Mouse (Mus musculus) kidney, embryonic 15.5 days (tissue): ENCODE data around the gene Fras1. TPM values are rescaled to one million over a fixed set of nuclear protein-coding genes. Genes with fewer than 3 reads are reported as not detected.
A peak's percentile ranks its signal among the peaks of the same experiment; 100 is the strongest.

ENCODE experiments used
- ATAC-seq: fragments of 200-750 bp; cut with Nextera tagmentation; replicated peaks from 2 replicates; pipeline ENCODE4 v1.8.0; 2017; ENCODE audit warnings: moderate TSS enrichment; ENCODE audit not compliant: low FRiP score
- H3K27ac ChIP-seq: fragments of 300-500 bp; sonication (generic); 2 replicates; pipeline ENCODE4 v1.5.1; 2015; ENCODE audit warnings: mild to moderate bottlenecking, inconsistent platforms
- H3K27me3 ChIP-seq: fragments of 300-500 bp; sonication (generic); 2 replicates; pipeline ENCODE4 v1.6.1; 2015; ENCODE audit warnings: inconsistent platforms
- H3K36me3 ChIP-seq: fragments of 300-500 bp; sonication (generic); 2 replicates; pipeline ENCODE4 v1.6.1; 2015; ENCODE audit warnings: inconsistent platforms
- H3K4me1 ChIP-seq: fragments of 300-500 bp; sonication (generic); 2 replicates; pipeline ENCODE4 v1.6.1; 2015; ENCODE audit warnings: inconsistent platforms
- H3K4me2 ChIP-seq: fragments of 300-500 bp; sonication (generic); 2 replicates; pipeline ENCODE4 v1.6.1; 2015; ENCODE audit warnings: moderate library complexity, mild to moderate bottlenecking, inconsistent platforms
- H3K4me3 ChIP-seq: fragments of 300-500 bp; sonication (generic); replicated peaks from 2 replicates; pipeline ENCODE4 v1.5.1; 2015; ENCODE audit warnings: mild to moderate bottlenecking, inconsistent platforms
- H3K9ac ChIP-seq: fragments of 300-500 bp; sonication (generic); 2 replicates; pipeline ENCODE4 v1.6.1; 2015; ENCODE audit warnings: mild to moderate bottlenecking, inconsistent platforms
- H3K9me3 ChIP-seq: fragments of 300-500 bp; sonication (generic); replicated peaks from 2 replicates; pipeline ENCODE4 v1.6.1; 2016; ENCODE audit warnings: inconsistent platforms
- WGBS: fragments of 180-500 bp; shearing (Covaris S2); methylation state at CpG from one replicate; pipeline ENCODE4 v1.1.7; 2015; ENCODE audit warnings: mixed read lengths; 5-methylcytosine and 5-hydroxymethylcytosine counted together
- polyA plus RNA-seq: library from polyadenylated mRNA; unstranded; fragments of >200 nt; fragmentation: Nextera tagmentation; extraction: Ambion mirVana; gene quantifications from 2 replicates; pipeline ENCODE4 v1.2.1, GENCODE M21; 2015

The Fras1 gene
- polyA plus RNA-seq, 1 experiment from 2014 or later: 36.4 TPM

DNA sequence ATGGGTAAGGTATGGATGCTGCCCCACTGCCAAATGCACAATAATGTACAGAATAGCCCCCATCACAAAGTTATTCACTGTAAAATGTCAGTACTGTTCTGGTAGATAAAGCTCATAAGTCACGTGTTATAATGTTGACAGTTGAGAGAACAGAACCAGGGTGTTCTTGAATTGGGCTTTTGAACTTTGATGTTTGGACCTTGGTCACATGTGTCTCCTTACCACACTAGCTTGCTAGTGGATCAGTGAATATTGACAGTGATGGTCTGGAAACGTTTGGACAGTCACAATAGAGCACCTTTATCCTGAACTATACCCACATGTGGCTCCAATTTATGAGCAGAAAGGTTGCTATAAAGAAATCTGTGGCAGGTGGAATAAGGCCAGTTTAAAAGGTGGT, 124.3 kb downstream of the Fras1 start:
- H3K4me2 ChIP-seq: no peak overlapping the region
- no peak overlapping the region for H3K4me3 ChIP-seq
- H3K36me3 ChIP-seq: no peaks in the 10 kb centered on the region
- H3K9me3 ChIP-seq: no peaks in the 10 kb centered on the region
- H3K27ac ChIP-seq: no peak overlapping the region
- ATAC-seq: no peak
- no peak overlapping the region for H3K9ac ChIP-seq
- WGBS: 76% methylated on average over 2 of the region's 2 CpGs
- H3K27me3 ChIP-seq: no peaks in the 10 kb centered on the region
- peaks cover 13% of the 10 kb centered on the region for H3K4me1 ChIP-seq

DNA sequence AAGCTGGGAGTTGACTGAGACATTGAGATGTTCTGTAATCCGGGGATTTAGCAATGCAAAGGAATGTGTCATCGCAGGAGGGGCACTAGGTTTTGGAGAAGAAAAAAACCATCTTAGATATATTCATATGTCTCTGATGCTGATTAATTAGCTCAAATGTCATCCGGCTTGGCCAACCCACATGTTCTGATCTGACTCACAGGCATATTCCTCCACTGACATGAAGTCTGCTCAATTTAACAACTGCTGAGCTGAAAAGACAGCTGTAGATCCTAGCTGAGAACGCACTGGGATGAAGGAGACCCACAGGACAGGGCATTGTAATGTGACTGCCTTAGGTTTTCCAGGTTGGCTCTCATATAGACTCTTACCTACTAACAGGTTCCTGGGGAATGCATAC, 128.0 kb downstream of the Fras1 start:
- Histone ChIP-seq H3K27me3 (no peaks in the 10 kb centered on the region), H3K4me3 (no peak overlapping the region), H3K4me1 (peaks cover 13% of the 10 kb centered on the region), H3K9ac (no peak overlapping the region), H3K27ac (peak overlapping the region; percentile 69), H3K4me2 (no peak overlapping the region), H3K36me3 (no peaks in the 10 kb centered on the region), H3K9me3 (no peaks in the 10 kb centered on the region)
- WGBS: 75% methylated on average over 4 of the region's 4 CpGs
- peak; percentile 42; the same call in 1 of the 2 replicates for ATAC-seq

DNA sequence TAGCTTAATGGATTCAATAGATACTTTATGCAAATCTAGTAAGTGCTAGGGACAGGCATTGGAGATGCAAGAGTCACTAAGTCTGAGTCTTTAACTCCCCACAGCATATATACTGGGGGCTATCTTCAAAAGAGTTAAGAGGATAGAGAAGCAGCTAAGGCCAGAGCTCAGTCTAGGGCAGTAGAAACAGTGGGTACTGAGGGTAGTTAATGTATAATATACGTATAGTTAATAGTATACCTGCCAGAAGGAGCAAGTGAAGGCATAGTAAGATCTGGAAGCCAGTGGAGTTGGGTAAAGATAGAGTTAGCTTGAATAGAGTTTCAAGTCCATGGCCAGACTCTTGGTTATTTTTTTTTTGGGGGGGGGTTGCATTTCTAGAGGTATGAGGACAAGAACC, 128.6 kb downstream of the Fras1 start:
- Histone ChIP-seq H3K27ac (peak overlapping the region; percentile 69), H3K4me3 (no peak overlapping the region), H3K9me3 (no peaks in the 10 kb centered on the region), H3K4me2 (no peak overlapping the region), H3K4me1 (peaks cover 13% of the 10 kb centered on the region), H3K9ac (no peak overlapping the region), H3K36me3 (no peaks in the 10 kb centered on the region), H3K27me3 (no peaks in the 10 kb centered on the region)
- peak; percentile 85 for ATAC-seq
- WGBS: 63% methylated on average over 1 of the region's 1 CpGs

DNA sequence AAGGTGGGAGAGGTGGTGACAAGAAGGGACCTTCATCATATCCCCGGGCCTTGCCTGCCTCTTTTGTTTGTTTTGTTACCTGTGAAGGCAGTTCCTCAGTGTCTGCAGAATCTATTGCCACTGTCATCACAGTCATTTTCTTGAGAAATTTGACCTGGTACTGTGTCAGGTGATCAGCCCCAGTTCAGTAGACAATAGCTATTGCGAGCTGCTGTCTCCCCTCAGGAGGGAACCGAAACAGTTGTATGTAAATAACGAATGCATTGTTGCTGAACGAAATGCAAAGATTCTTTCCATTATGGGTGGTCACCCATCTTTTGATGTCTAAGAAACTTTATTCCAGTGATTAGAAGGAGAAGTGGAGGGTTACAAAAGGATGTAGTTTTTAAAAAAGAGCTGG, 137.2 kb downstream of the Fras1 start:
- no peaks in the 10 kb centered on the region for H3K27me3 ChIP-seq
- ATAC-seq: no peak
- WGBS: 72% methylated on average over 5 of the region's 5 CpGs
- no peaks in the 10 kb centered on the region for H3K36me3 ChIP-seq
- no peak overlapping the region for H3K27ac ChIP-seq
- no peak overlapping the region for H3K9ac ChIP-seq
- H3K4me2 ChIP-seq: no peak overlapping the region
- H3K4me1 ChIP-seq: peaks cover 10% of the 10 kb centered on the region
- H3K9me3 ChIP-seq: no peaks in the 10 kb centered on the region
- no peak overlapping the region for H3K4me3 ChIP-seq

DNA sequence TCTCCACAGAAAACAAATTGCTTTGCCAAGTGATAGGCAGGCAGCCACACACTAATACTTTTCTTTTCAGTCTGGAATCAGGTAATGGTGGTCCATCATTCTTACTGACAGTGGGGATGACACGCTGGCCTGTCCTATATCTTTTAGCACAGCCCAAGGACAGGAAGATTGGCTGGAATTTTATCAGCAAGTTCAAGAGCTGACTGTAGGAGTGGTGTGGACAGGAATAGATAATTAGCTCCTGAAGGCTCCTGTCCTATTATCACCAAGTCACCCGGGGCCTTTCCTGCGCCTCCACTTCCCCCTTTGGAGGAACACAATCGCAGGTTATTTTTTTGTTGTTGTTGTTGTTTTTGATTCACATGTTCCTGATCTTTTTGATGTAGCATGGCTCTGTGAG, 139.6 kb downstream of the Fras1 start:
- no peaks in the 10 kb centered on the region for H3K9me3 ChIP-seq
- no peak for ATAC-seq
- 83% methylated on average over 4 of the region's 4 CpGs for WGBS
- H3K27me3 ChIP-seq: no peaks in the 10 kb centered on the region
- no peak overlapping the region for H3K4me2 ChIP-seq
- no peaks in the 10 kb centered on the region for H3K36me3 ChIP-seq
- no peak overlapping the region for H3K4me3 ChIP-seq
- no peak overlapping the region for H3K27ac ChIP-seq
- H3K9ac ChIP-seq: no peak overlapping the region
- H3K4me1 ChIP-seq: peaks cover 15% of the 10 kb centered on the region

DNA sequence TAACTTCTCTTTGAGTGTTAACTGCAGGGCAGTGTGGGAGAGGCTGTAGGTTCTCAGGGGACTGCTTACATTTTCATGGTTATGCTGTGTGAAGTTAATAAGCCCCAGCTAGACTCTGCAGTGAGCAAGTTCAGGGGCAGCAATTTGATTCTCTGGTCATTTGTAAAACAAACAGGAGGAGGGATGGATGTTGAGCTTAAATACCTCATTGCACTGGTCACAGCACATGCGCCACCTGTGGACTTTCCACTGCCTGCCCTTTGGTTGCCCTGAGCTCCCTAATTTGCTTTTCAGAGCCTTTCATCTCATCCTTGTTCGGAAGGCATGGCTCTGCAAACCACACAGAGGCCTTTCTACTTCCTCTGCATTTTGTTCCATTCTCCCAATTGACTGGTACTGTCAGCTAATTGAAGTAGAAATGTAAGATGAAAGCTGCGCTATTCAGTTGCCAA, 142.1 kb downstream of the Fras1 start:
- Histone ChIP-seq H3K9ac (no peak overlapping the region), H3K4me2 (no peak overlapping the region), H3K4me1 (peaks cover 24% of the 10 kb centered on the region), H3K9me3 (no peaks in the 10 kb centered on the region), H3K27me3 (no peaks in the 10 kb centered on the region), H3K4me3 (no peak overlapping the region), H3K27ac (peak overlapping the region; percentile 84), H3K36me3 (no peaks in the 10 kb centered on the region)
- peak; percentile 91 for ATAC-seq
- 40% methylated on average over 3 of the region's 3 CpGs for WGBS

DNA sequence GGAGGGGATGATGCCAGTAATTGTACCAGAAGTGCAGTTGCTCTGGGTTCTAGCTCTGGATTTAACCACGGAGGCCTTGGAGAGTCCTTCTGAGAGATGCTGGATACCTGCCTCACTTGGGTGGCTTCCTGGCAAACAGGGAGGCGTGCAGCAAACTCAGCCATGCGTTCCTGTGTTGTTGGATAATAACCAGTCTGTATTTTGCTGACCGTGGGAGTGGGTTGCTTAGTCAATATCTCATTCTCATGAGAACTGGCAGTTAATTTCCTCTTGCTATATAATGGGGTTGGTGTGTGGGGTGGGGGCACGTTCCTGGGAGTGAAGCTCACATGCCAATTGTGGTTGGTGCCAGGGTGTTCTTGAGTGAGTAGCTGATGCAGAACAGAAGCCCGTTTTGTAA, 142.6 kb downstream of the Fras1 start:
- Histone ChIP-seq H3K27ac (peak overlapping the region; percentile 84), H3K4me2 (no peak overlapping the region), H3K9me3 (no peaks in the 10 kb centered on the region), H3K4me3 (no peak overlapping the region), H3K27me3 (no peaks in the 10 kb centered on the region), H3K36me3 (no peaks in the 10 kb centered on the region), H3K4me1 (peaks cover 27% of the 10 kb centered on the region), H3K9ac (no peak overlapping the region)
- ATAC-seq: peak; percentile 88
- 44% methylated on average over 6 of the region's 6 CpGs for WGBS

DNA sequence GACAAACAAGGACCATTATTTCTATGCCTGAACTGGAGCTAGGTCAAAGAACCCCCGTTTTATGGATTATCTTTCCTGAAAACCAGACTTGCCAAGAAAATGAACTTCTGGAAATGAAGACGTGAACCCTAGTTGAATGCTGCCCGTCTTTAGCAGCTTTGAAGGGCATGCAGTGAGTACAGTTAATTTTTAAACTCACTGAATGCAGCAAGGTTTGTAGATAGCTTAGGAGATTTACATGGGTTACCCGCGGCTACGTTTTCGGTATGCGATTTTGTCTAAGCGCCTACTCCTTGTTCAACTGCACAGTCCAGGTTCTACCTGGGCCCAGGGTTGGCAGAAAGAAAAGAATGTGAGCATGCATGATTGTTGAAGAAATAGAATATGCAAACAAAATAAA, 147.8 kb downstream of the Fras1 start:
- Histone ChIP-seq H3K4me1 (peaks cover 20% of the 10 kb centered on the region), H3K4me2 (0 out of 2 replicates have a peak overlapping the region, but pooled peaks have one; percentile 3), H3K36me3 (no peaks in the 10 kb centered on the region), H3K4me3 (no peak overlapping the region), H3K27ac (peak overlapping the region; percentile 77), H3K9ac (no peak overlapping the region), H3K27me3 (no peaks in the 10 kb centered on the region), H3K9me3 (no peaks in the 10 kb centered on the region)
- 51% methylated on average over 9 of the region's 9 CpGs for WGBS
- 0 out of 2 replicates have a peak, but pooled peaks have one; percentile 31 for ATAC-seq

DNA sequence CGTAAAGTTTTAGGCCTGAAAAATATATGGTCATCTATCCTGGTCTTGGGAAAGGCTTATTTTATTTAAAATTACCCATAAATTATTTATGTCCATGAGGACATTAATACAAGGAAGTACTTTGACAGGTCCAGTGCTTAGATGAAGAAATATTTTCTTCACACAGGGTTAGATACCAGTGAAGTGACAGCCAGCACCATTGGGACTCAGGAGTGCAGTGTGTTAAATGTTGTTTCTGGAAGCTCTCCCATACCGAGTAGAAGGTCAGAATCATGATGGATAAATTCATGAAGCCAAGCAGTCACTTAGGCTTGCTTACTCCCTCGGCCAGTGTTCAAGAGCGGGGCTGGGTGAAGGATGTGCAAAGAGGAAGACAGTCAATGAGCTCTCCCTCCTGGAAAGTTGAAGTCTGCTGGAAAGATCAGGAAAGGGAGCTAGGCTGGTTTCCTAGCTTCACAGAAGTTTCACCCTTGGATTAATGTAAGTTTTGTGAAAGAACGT, 149.2 kb downstream of the Fras1 start:
- ATAC-seq: peak; percentile 87
- 50% methylated on average over 5 of the region's 5 CpGs for WGBS

DNA sequence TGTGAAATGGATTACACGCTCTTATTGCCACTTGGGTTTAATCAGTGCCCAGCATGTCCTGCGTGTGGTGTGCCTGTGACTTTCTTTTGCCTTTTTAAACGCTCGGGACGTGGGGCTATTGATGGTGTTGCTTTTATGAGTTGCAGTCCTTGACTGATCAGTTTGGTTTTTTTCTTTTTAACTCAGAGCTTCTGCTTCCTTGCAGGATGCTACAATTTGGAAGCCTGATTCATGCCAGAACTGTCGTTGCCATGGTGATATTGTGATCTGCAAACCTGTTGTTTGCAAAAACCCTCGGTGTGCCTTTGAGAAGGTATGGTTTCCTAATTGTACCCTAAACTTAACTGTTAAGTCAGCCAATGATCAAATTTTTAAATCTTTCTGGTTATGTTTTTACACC, 154.5 kb downstream of the Fras1 start:
- Histone ChIP-seq H3K27me3 (no peaks in the 10 kb centered on the region), H3K4me1 (no peaks in the 10 kb centered on the region), H3K27ac (no peak overlapping the region), H3K4me2 (no peak overlapping the region), H3K9me3 (no peaks in the 10 kb centered on the region), H3K4me3 (no peak overlapping the region), H3K36me3 (no peaks in the 10 kb centered on the region), H3K9ac (no peak overlapping the region)
- WGBS: 82% methylated on average over 7 of the region's 7 CpGs
- ATAC-seq: no peak

More for the DNA sequence above, 149.2 kb downstream of the Fras1 start:
- Histone ChIP-seq H3K4me3 (no peak overlapping the region), H3K36me3 (no peaks in the 10 kb centered on the region), H3K4me2 (no peak overlapping the region), H3K27ac (peak overlapping the region; percentile 54), H3K27me3 (no peaks in the 10 kb centered on the region), H3K4me1 (peaks cover 20% of the 10 kb centered on the region), H3K9me3 (no peaks in the 10 kb centered on the region), H3K9ac (no peak overlapping the region)

DNA sequence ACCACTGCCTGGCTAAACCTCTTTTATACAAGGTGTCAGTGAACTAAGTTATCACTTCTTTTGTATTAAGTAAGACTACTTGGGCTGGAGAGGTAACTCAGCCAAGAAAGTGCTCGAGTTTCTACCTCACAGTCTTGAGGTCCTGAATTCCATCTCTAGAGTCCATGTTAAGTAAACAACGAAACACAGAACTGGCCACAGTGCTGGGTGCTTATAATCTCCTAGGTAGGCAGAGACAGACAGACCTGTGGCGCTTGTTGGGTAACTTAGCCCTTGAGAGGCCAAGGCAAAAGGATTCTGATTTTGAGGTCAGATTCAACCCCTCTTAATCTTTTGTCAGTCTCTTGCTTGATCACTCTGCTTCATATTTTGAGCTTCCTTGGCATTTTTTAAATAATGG, 156.8 kb downstream of the Fras1 start:
- no peak for ATAC-seq
- no peak overlapping the region for H3K4me2 ChIP-seq
- no peak overlapping the region for H3K27ac ChIP-seq
- H3K4me1 ChIP-seq: 0 out of 2 replicates have a peak, but pooled peaks cover 3% of the 10 kb centered on the region
- no peaks in the 10 kb centered on the region for H3K27me3 ChIP-seq
- H3K4me3 ChIP-seq: no peak overlapping the region
- 90% methylated on average over 3 of the region's 3 CpGs for WGBS
- no peaks in the 10 kb centered on the region for H3K36me3 ChIP-seq
- H3K9me3 ChIP-seq: no peaks in the 10 kb centered on the region
- no peak overlapping the region for H3K9ac ChIP-seq

DNA sequence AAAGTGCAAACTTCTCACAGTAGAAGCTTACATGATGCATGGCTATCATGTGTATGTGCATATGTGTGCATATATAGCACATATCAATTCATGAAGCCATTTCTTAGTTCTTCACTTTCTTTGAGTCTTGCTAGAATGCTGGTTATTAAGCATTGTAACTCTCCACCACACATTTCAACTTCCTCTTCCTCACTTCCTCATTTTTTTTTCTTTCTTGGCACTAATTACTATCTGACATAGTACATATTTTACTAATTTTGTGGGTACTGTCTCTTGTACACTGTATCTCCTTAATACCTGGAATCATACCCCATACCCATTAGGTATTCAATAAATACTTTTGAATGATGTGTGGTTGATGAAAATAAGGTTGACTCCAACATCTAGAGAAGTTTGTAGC, 158.2 kb downstream of the Fras1 start:
- no peaks in the 10 kb centered on the region for H3K27me3 ChIP-seq
- no peak overlapping the region for H3K27ac ChIP-seq
- H3K9me3 ChIP-seq: no peaks in the 10 kb centered on the region
- no peaks in the 10 kb centered on the region for H3K36me3 ChIP-seq
- no peak overlapping the region for H3K4me2 ChIP-seq
- H3K4me3 ChIP-seq: no peak overlapping the region
- no peak for ATAC-seq
- no peak overlapping the region for H3K9ac ChIP-seq
- 0 out of 2 replicates have a peak, but pooled peaks cover 3% of the 10 kb centered on the region for H3K4me1 ChIP-seq

DNA sequence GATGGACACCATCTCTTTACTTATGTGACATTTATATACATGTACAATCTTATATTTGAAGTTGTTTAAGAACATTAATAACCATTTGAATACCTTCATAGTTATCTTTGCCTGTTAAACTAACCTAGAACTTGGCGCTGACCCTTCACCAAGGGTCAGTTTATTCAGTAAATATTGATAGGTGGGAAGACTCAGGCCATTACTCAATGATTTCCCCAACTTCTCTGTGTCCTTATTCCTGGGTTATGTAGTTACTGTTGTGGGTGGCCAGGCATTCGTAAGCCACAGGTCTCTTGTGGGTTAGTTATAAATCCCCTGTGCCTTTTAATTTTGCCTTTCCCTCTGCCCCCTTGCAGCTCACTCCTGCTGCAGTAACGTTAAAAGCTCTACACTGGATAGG, 162.8 kb downstream of the Fras1 start:
- no peak overlapping the region for H3K4me2 ChIP-seq
- no peaks in the 10 kb centered on the region for H3K9me3 ChIP-seq
- 62% methylated on average over 3 of the region's 3 CpGs for WGBS
- no peaks in the 10 kb centered on the region for H3K36me3 ChIP-seq
- no peak overlapping the region for H3K9ac ChIP-seq
- H3K4me3 ChIP-seq: no peak overlapping the region
- ATAC-seq: no peak
- 0 out of 2 replicates have a peak, but pooled peaks cover 3% of the 10 kb centered on the region for H3K4me1 ChIP-seq
- H3K27me3 ChIP-seq: no peaks in the 10 kb centered on the region
- no peak overlapping the region for H3K27ac ChIP-seq
